Mouse (Mus musculus) testis, adult 2 months (tissue): ENCODE results near the gene Stpg3. TPM values are rescaled to one million over a fixed set of nuclear protein-coding genes. Genes with fewer than 3 reads are reported as not detected.

Source experiments
- H3K27ac ChIP-seq: fragments of 200-500 bp; 2 replicates; pipeline ENCODE4 v1.5.1; 2012; ENCODE audit warnings: low read depth, low read length; ENCODE audit not compliant: control insufficient read depth, insufficient read depth
- H3K27me3 ChIP-seq: fragments of 200-500 bp; 2 replicates; pipeline ENCODE4 v1.6.1; 2012; ENCODE audit warnings: mild to moderate bottlenecking, low read length, moderate library complexity; ENCODE audit not compliant: control insufficient read depth, insufficient read depth
- H3K36me3 ChIP-seq: fragments of 200-500 bp; 2 replicates; pipeline ENCODE4 v1.6.1; 2012; ENCODE audit warnings: mild to moderate bottlenecking, low read length; ENCODE audit not compliant: control insufficient read depth, insufficient read depth
- H3K4me1 ChIP-seq: fragments of 200-500 bp; 2 replicates; pipeline ENCODE4 v1.6.1; 2012; ENCODE audit warnings: low read length; ENCODE audit not compliant: control insufficient read depth, insufficient read depth
- H3K4me3 ChIP-seq: fragments of 200-500 bp; 2 replicates; pipeline ENCODE4 v1.5.1; 2012; ENCODE audit warnings: low read depth, mild to moderate bottlenecking, low read length, moderate library complexity, mixed read lengths; ENCODE audit not compliant: control insufficient read depth
- CTCF ChIP-seq: fragments of 200-500 bp; IDR thresholded peaks from 2 replicates; pipeline ENCODE4 v1.5.1; 2012; ENCODE audit warnings: low read depth, mild to moderate bottlenecking, inconsistent platforms, low read length, moderate library complexity; ENCODE audit not compliant: control insufficient read depth, insufficient read depth, insufficient replicate concordance
- POLR2A ChIP-seq: fragments of 200-500 bp; IDR thresholded peaks from 2 replicates; pipeline ENCODE4 v1.6.1; 2012; ENCODE audit warnings: low read depth, mild to moderate bottlenecking, inconsistent platforms, low read length, moderate library complexity; ENCODE audit not compliant: control insufficient read depth
- polyA plus RNA-seq: library from polyadenylated mRNA; depleted of rRNA; stranded (reverse); fragments of >200 nt; gene quantifications from 2 replicates; pipeline ENCODE4 v1.2.3, GENCODE M21; 2012

Stpg3 gene
- polyA plus RNA-seq, 1 experiment: 247 TPM

GRCm38 (mm10) chr2:25180973-25181890, 33.2 kb downstream of the Stpg3 start:
- Histone ChIP-seq H3K4me3 (peak overlapping the region; percentile 82), H3K27ac (peak overlapping the region; percentile 39), H3K4me1 (peaks cover 26% of the 10 kb centered on the region), H3K27me3 (no peaks in the 10 kb centered on the region), H3K36me3 (no peaks in the 10 kb centered on the region)
- TF ChIP-seq CTCF (no peak), POLR2A (0 out of 2 replicates have a peak, but pooled peaks have one; percentile 11)

- Histone ChIP-seq H3K36me3 (no peaks in the 10 kb centered on the region), H3K4me3 (peak within 1 kb of the TSS; percentile 82), H3K27me3 (no peaks in the 10 kb centered on the region), H3K4me1 (peaks cover 20% of the 10 kb centered on the region), H3K27ac (peak within 1 kb of the TSS; percentile 39)
- TF ChIP-seq POLR2A (no peak; the same call in 1 of the 2 replicates), CTCF (no peak)
Observed at GRCm38 (mm10) chr2:25180478-25180903, 33.9 kb downstream of the Stpg3 start, which contains the start of gene Nrarp. Gene Nrarp (plus strand): TSS chr2:25180758.

GRCm38 (mm10) chr2:25179566-25180217, 34.7 kb downstream of the Stpg3 start:
- Histone ChIP-seq H3K27ac (no peak overlapping the region), H3K4me1 (peaks cover 17% of the 10 kb centered on the region), H3K36me3 (no peaks in the 10 kb centered on the region), H3K4me3 (peak overlapping the region; percentile 82; the same call in 1 of the 2 replicates), H3K27me3 (no peaks in the 10 kb centered on the region)
- no peak for TF ChIP-seq POLR2A
- no peak for TF ChIP-seq CTCF

- Histone ChIP-seq H3K36me3 (no peaks in the 10 kb centered on the region), H3K4me1 (peaks cover 17% of the 10 kb centered on the region), H3K4me3 (no peak overlapping the region), H3K27me3 (no peaks in the 10 kb centered on the region), H3K27ac (no peak overlapping the region)
- no peak for TF ChIP-seq POLR2A
- TF ChIP-seq CTCF: no peak
Observed at GRCm38 (mm10) chr2:25178285-25178972, 36.0 kb downstream of the Stpg3 start.

- H3K4me3 ChIP-seq: no peak overlapping the region
Observed at GRCm38 (mm10) chr2:25177685-25178084, 36.8 kb downstream of the Stpg3 start.

GRCm38 (mm10) chr2:25177076-25177475, 37.4 kb downstream of the Stpg3 start:
- no peak for TF ChIP-seq POLR2A
- TF ChIP-seq CTCF: no peak

More at GRCm38 (mm10) chr2:25177685-25178084, 36.8 kb downstream of the Stpg3 start:
- Histone ChIP-seq H3K4me1 (peaks cover 17% of the 10 kb centered on the region), H3K27ac (no peak overlapping the region), H3K27me3 (no peaks in the 10 kb centered on the region), H3K36me3 (no peaks in the 10 kb centered on the region)
- no peak for TF ChIP-seq CTCF
- no peak for TF ChIP-seq POLR2A

GRCm38 (mm10) chr2:25176573-25176972, 37.9 kb downstream of the Stpg3 start:
- Histone ChIP-seq H3K27ac (no peak overlapping the region), H3K27me3 (no peaks in the 10 kb centered on the region), H3K4me3 (no peak overlapping the region), H3K36me3 (no peaks in the 10 kb centered on the region), H3K4me1 (peaks cover 12% of the 10 kb centered on the region)
- TF ChIP-seq POLR2A (no peak), CTCF (no peak)

More at GRCm38 (mm10) chr2:25177076-25177475, 37.4 kb downstream of the Stpg3 start:
- Histone ChIP-seq H3K4me3 (no peak overlapping the region), H3K36me3 (no peaks in the 10 kb centered on the region), H3K27ac (no peak overlapping the region), H3K4me1 (peaks cover 16% of the 10 kb centered on the region), H3K27me3 (no peaks in the 10 kb centered on the region)
